Mouse (Mus musculus) heart, embryonic 15.5 days (tissue): ENCODE measurements around the gene Ndufaf3. TPM values are rescaled to one million over a fixed set of nuclear protein-coding genes. Genes with fewer than 3 reads are reported as not detected.

Source experiments
- ATAC-seq: fragments of 200-750 bp; cut with Nextera tagmentation; replicated peaks from 2 replicates; pipeline ENCODE4 v1.8.0; 2017; ENCODE audit warnings: low read depth, moderate TSS enrichment; ENCODE audit not compliant: insufficient number of reproducible peaks, insufficient read depth, low FRiP score
- H3K27ac ChIP-seq: fragments of 300-500 bp; sonication (generic); 2 replicates; pipeline ENCODE4 v1.5.1; 2015; ENCODE audit warnings: mild to moderate bottlenecking, inconsistent platforms
- H3K27me3 ChIP-seq: fragments of 300-500 bp; sonication (generic); 2 replicates; pipeline ENCODE4 v1.6.1; 2015; ENCODE audit warnings: inconsistent platforms
- H3K36me3 ChIP-seq: fragments of 300-500 bp; sonication (generic); 2 replicates; pipeline ENCODE4 v1.6.1; 2015; ENCODE audit warnings: mild to moderate bottlenecking, inconsistent platforms
- H3K4me1 ChIP-seq: fragments of 300-500 bp; sonication (generic); replicated peaks from 2 replicates; pipeline ENCODE4 v1.6.1; 2015; ENCODE audit warnings: inconsistent platforms
- H3K4me2 ChIP-seq: fragments of 300-500 bp; sonication (generic); 2 replicates; pipeline ENCODE4 v1.6.1; 2015; ENCODE audit warnings: inconsistent platforms, mild to moderate bottlenecking, moderate library complexity
- H3K4me3 ChIP-seq: fragments of 300-500 bp; sonication (generic); 2 replicates; pipeline ENCODE4 v1.5.1; 2015; ENCODE audit warnings: mild to moderate bottlenecking, inconsistent platforms
- H3K9ac ChIP-seq: fragments of 300-500 bp; sonication (generic); 2 replicates; pipeline ENCODE4 v1.6.1; 2015; ENCODE audit warnings: mild to moderate bottlenecking, inconsistent platforms
- H3K9me3 ChIP-seq: fragments of 300-500 bp; sonication (generic); replicated peaks from 2 replicates; pipeline ENCODE4 v1.6.1; 2016; ENCODE audit warnings: inconsistent platforms
- WGBS: fragments of 180-500 bp; shearing (Covaris S2); methylation state at CpG from one replicate; pipeline ENCODE4 v1.1.7; 2015; ENCODE audit warnings: mixed read lengths; 5-methylcytosine and 5-hydroxymethylcytosine counted together
- polyA plus RNA-seq: library from polyadenylated mRNA; unstranded; fragments of >200 nt; fragmentation: Nextera tagmentation; extraction: Ambion mirVana; gene quantifications from 2 replicates; pipeline ENCODE4 v1.2.1, GENCODE M21; 2015

The Ndufaf3 gene
- polyA plus RNA-seq, 1 experiment from 2014 or later = 55.4 TPM

DNA sequence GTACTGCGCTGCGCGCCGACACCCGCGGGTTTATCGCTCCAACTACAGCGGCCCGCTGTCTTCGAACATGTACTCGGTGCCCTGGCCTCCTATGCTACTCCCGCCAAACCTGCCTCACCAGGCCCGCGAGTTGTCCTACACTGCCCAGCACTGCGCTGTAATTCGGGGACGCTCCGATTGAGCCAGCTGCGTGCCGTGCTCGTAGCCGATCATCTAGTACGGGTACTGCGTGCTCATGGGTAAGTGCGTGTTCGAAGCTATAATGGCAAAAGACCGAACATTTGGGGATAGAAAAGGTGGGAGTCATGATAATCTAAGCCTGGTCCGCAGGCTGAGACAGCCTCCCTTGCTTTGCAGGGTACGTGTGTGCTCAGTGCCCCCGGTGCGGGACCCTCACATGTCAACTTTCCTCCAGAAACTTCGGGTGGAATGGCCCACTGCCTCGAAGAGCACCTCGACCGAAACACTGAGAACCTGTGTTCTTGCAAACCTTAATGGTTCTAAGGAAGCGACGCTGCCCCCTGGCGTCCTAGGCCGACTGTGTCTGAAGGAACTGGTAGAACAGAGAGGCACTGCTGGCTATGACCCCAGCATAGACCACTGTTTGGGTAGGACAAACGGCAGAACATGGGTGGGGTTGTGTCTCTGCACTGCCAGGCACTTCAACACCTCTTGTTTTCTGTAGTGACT is 3.1 kb upstream of the Ndufaf3 start:
- peaks cover 58% of the 10 kb centered on the region for H3K4me1 ChIP-seq
- 0 out of 2 replicates have a peak, but pooled peaks have one; percentile 1 for ATAC-seq
- peak overlapping the region; percentile 96 for H3K4me2 ChIP-seq
- peak overlapping the region; percentile 68 for H3K9ac ChIP-seq
- peaks cover 38% of the 10 kb centered on the region for H3K36me3 ChIP-seq
- no peaks in the 10 kb centered on the region for H3K9me3 ChIP-seq
- H3K4me3 ChIP-seq = peak overlapping the region; percentile 69
- no peaks in the 10 kb centered on the region for H3K27me3 ChIP-seq
- 1% methylated on average over 40 of the region's 40 CpGs for WGBS
- H3K27ac ChIP-seq = peak overlapping the region; percentile 67

DNA sequence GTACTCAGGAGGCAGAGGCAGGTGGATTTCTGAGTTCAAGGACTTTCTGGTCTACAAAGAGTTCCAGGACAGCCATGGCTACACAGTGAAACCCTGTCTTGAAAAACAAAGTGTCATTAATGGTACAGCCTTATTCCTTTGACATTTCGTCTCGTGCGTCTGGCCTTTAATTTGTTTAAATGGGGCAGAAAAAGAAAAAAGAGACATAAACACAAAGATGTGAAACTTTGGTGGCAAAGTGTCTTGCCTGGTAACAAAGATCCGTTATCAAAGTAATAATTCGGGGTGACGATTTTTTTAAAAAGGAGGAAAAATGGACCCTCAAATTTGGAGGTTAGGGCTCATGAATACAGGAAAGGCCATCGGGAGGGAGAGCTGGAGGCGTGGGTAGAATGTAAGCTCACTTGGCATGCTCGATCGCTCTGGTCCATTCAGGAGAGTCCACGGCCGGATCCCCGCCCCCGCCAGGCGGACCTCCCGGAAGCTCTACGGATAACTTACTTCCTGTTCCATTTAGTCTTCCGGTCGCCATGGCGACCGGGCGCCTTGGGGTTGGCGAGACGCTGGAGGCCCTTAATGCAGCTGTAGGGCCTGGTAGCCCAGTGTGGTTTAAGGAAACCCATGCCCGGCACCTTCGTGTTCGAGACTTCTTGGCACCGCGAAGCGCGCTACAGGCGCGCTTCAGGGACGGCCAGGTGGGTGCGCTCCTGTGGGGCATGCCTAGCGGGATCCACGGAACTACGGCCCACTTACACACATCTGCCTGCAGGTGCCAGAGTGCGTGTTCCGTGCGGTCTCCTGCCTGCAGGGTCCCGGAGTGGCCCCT is 2.4 kb upstream of the Ndufaf3 start, which contains the start of gene Dalrd3:
TSS of gene Dalrd3 (plus strand) at position 506 of the 826 bp plus-strand sequence.
- no peaks in the 10 kb centered on the region for H3K27me3 ChIP-seq
- H3K36me3 ChIP-seq = peaks cover 46% of the 10 kb centered on the region
- peak within 1 kb of the TSS; percentile 68 for H3K9ac ChIP-seq
- peaks cover 52% of the 10 kb centered on the region for H3K4me1 ChIP-seq
- H3K9me3 ChIP-seq = no peaks in the 10 kb centered on the region
- peak within 1 kb of the TSS; percentile 69 for H3K4me3 ChIP-seq
- H3K27ac ChIP-seq = peak within 1 kb of the TSS; percentile 67
- H3K4me2 ChIP-seq = peak within 1 kb of the TSS; percentile 96
- peak; percentile 45 for ATAC-seq
- 6% methylated on average over 42 of the region's 42 CpGs for WGBS

DNA sequence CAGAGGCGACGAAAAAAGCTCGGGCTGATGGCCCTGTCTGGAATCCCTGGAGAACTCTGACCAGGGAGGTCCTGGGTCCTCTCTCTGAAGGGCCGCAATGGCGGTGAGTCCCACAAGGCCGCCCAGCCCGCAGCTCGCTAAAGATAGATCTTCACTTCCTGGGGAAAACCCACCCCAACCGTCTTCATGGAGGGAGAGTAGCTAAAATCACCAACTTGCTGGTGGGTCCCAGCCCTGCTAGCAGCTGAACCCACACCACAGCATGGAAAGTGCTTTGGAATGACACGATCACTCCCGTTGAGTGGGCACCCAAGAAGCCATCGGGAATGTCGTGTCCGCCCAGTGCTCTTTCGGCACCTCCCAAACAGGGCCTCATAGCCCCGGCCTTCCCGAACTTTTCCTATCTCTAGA is 1.3 kb upstream of the Ndufaf3 start:
- H3K4me1 ChIP-seq = peaks cover 41% of the 10 kb centered on the region
- H3K27me3 ChIP-seq = no peaks in the 10 kb centered on the region
- H3K9ac ChIP-seq = peak overlapping the region; percentile 86; the same call in 1 of the 2 replicates
- H3K27ac ChIP-seq = peak overlapping the region; percentile 98
- peaks cover 52% of the 10 kb centered on the region for H3K36me3 ChIP-seq
- H3K4me2 ChIP-seq = peak overlapping the region; percentile 99
- peak overlapping the region; percentile 85 for H3K4me3 ChIP-seq
- no peaks in the 10 kb centered on the region for H3K9me3 ChIP-seq
- 66% methylated on average over 17 of the region's 17 CpGs for WGBS
- no peak for ATAC-seq

DNA sequence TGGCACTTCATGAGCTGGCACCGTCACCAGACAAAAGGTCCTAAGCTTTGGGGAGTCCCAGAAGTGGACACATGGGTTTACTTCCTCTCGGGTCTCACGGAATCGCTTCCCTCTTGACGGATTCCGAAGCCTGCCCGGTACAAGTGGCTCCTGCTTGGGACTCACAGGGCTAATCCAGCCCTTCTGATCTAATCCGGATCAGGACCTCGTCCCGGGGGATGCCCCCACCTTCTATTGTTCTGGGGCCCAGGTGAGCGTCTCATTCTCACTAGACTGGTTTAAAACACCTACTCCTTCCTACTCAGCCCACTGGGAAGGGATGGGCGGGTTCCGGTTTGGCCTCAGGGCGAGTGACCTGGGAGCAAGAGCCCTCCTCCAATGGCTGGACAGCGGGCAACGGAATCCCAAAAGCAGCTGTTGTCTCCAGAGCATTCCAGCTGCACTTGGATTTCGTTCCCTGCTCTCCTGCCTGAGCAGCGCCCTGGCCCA is 741 bp upstream of the Ndufaf3 start:
- peaks cover 50% of the 10 kb centered on the region for H3K36me3 ChIP-seq
- 11% methylated on average over 18 of the region's 18 CpGs for WGBS

DNA sequence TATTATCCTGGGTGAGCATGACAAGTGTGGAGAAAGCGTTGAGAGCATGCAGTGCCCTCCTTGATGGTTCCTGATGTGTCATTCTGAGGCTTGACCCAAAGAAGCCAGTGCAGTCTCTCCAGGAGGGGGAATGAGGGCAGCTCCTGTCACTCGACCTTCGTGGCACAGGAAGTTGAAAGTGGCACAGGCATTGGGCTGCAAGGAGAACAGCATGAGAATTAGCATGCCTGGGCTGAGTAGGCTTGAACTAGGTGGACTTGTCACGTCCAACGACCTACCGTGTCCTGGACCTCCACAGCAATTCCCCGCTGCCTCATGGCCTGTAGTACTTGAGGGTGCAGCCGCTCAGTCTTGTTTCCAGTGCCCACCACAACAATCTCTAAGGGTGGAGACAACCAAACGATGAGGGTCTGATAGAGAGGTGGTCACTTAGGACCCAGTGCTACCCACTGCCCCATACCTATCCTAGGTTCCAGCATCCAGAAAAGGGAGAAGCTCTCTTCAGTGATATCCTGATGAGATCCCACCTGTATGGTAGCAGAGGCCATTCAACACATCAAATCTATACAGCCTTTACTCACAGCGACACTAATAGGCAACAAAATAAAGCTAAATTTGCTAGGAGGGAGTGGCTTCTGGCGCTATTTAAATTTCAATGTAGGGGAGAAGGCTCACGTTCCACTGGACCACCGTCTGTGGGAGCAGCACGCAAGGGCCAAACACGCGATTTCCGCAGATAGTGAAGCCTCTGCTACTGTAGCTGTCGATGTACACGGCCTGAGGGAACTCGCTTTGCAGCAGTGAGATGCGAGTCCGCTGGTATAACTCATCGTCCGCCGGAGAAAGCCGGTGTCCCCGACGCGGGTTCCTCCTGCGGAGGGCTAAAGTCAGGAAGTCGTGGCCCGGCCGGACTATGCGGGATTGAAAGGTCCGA is 1.1 kb downstream of the Ndufaf3 start:
- Histone ChIP-seq H3K27me3 (no peaks in the 10 kb centered on the region), H3K4me3 (peak overlapping the region; percentile 85), H3K9me3 (no peaks in the 10 kb centered on the region), H3K27ac (peak overlapping the region; percentile 98), H3K36me3 (peaks cover 43% of the 10 kb centered on the region), H3K4me1 (peaks cover 47% of the 10 kb centered on the region), H3K4me2 (peak overlapping the region; percentile 99), H3K9ac (peak overlapping the region; percentile 86)
- WGBS = 11% methylated on average over 35 of the region's 35 CpGs
- no peak for ATAC-seq

More for the DNA sequence above, 741 bp upstream of the Ndufaf3 start:
- Histone ChIP-seq H3K9ac (peak overlapping the region; percentile 86), H3K27me3 (no peaks in the 10 kb centered on the region), H3K4me2 (peak overlapping the region; percentile 99), H3K9me3 (no peaks in the 10 kb centered on the region), H3K4me1 (peaks cover 39% of the 10 kb centered on the region), H3K27ac (peak overlapping the region; percentile 98), H3K4me3 (peak overlapping the region; percentile 85)
- no peak for ATAC-seq

DNA sequence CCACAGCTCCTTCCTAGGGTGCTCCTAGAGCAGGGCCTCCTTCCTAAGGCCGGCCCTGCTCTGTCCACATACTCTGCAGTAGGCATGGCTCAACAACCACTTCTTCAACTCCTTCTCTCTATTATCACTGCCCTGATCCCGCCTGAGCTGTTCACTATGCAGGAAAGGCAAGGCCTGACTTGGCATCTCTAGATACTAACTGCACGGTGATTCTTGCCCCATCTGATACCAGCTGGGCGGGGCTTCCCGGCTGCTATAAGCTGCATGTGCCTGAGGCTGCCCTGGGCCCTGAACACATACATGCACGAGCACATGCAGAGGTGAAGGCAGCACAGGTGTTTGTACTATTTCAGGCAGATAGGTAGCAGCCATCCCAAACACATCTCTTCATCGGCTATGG is 3.1 kb downstream of the Ndufaf3 start:
- peaks cover 40% of the 10 kb centered on the region for H3K4me1 ChIP-seq
- H3K4me3 ChIP-seq = no peak overlapping the region
- 75% methylated on average over 7 of the region's 7 CpGs for WGBS
- H3K9me3 ChIP-seq = no peaks in the 10 kb centered on the region
- no peak overlapping the region for H3K9ac ChIP-seq
- no peaks in the 10 kb centered on the region for H3K27me3 ChIP-seq
- no peak overlapping the region for H3K27ac ChIP-seq
- ATAC-seq = no peak
- peaks cover 44% of the 10 kb centered on the region for H3K36me3 ChIP-seq
- no peak overlapping the region for H3K4me2 ChIP-seq

DNA sequence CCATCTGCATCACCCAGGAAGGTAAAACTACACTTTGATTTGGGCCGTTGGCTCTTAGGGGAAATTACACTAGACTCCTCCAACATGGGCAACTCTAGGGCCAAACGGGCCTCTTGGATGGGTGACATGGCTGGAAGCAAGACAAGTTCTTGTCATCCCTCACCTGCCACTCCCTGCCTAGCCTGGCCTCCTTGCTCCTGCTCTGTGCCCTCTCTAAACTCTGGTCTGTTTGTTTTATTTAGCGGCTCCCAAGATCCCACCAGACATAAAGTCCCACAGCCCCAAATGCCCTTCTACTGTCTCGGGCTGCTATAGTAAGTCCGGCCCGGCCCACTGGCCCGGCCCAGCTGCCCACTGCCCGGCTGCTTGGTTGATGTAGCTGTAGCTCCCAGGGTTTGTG is 3.6 kb downstream of the Ndufaf3 start:
- Histone ChIP-seq H3K9me3 (no peaks in the 10 kb centered on the region), H3K4me1 (peaks cover 35% of the 10 kb centered on the region), H3K4me3 (no peak overlapping the region), H3K27ac (no peak overlapping the region), H3K27me3 (no peaks in the 10 kb centered on the region), H3K9ac (no peak overlapping the region), H3K4me2 (no peak overlapping the region), H3K36me3 (peaks cover 49% of the 10 kb centered on the region)
- ATAC-seq = no peak
- 87% methylated on average over 8 of the region's 8 CpGs for WGBS

DNA sequence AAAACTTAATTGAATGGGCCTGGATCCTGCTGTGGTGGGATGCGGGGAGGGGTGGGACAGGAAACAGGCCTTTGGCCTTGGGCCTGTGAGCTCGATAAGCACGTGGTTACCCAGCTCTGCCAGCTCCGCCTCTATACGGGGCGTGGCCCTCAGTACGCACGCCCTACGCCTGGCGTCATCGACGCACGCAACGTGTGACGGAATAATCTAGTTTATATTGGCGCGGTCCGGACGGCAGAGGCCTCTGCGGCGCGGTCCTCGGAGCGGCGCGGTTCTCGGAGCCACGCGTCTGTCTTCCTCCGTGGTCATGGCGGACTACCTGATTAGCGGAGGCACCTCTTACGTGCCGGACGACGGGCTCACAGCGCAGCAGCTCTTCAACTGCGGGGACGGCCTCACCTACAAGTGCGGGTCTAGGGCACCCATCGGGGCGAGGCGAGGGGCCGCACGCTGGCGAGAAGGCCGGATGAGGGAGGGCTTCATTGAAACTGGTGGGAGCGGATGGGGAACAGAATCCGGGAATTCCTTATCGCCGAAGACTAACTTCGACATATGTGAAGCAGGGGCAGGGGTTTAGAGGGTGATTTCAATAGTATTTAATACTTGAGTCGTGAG is 6.9 kb downstream of the Ndufaf3 start, which contains the start of gene Impdh2:
TSS of gene Impdh2 (plus strand) at position 60 of the 615 bp plus-strand sequence.
- peak within 1 kb of the TSS; percentile 63 for H3K4me3 ChIP-seq
- peaks cover 16% of the 10 kb centered on the region for H3K4me1 ChIP-seq
- H3K9me3 ChIP-seq = no peaks in the 10 kb centered on the region
- ATAC-seq = peak; percentile 98
- H3K36me3 ChIP-seq = peaks cover 72% of the 10 kb centered on the region
- no peaks in the 10 kb centered on the region for H3K27me3 ChIP-seq
- WGBS = under 1% methylated on average over 53 of the region's 53 CpGs
- H3K9ac ChIP-seq = peak within 1 kb of the TSS; percentile 77
- peak within 1 kb of the TSS; percentile 83 for H3K27ac ChIP-seq
- peak within 1 kb of the TSS; percentile 75 for H3K4me2 ChIP-seq

DNA sequence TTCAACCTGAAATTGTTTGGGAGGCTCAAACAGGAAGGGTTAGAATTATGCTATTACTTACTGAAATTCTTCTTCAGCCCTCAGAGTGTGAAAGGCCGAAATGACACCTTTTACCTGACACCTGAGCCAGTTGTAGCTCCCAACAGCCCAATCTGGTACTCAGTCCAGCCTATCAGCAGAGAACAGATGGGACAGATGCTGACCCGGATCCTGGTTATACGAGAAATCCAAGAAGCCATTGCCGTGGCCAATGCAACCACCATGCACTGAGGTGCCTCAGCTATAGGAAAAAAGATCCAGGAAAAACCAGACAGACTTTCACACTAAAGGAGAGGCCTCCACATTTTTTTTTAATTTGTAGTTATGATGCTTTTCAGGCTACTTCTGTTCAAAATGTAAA is 8.1 kb downstream of the Ndufaf3 start:
- Histone ChIP-seq H3K9ac (no peak overlapping the region), H3K4me3 (no peak overlapping the region), H3K9me3 (no peaks in the 10 kb centered on the region), H3K27ac (no peak overlapping the region), H3K27me3 (no peaks in the 10 kb centered on the region), H3K4me1 (peaks cover 16% of the 10 kb centered on the region), H3K36me3 (peaks cover 72% of the 10 kb centered on the region), H3K4me2 (no peak overlapping the region)
- WGBS = 86% methylated on average over 4 of the region's 4 CpGs
- no peak for ATAC-seq

DNA sequence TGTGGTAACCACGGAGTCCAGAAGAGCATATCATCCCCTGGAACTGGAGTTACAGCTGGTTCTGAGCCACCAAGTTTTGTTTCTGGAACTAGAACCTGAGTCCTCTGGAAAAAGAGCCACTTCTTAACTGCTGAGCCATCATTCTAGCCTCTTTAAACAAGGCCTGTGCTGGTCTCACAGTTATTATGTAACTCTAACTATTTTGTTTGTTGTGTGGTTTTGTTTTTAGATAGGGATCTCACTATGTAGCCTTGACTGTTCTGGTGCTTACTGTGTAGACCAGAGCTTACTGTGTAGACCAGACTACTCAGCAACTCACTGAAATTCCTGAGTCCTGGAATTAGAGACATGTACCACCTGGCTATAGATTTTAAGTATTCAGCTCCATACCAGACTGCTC is 20.4 kb downstream of the Ndufaf3 start:
- Histone ChIP-seq H3K4me1 (no peaks in the 10 kb centered on the region), H3K27ac (no peak overlapping the region), H3K9me3 (no peaks in the 10 kb centered on the region), H3K4me2 (no peak overlapping the region), H3K9ac (no peak overlapping the region), H3K36me3 (peaks cover 82% of the 10 kb centered on the region), H3K4me3 (no peak overlapping the region), H3K27me3 (no peaks in the 10 kb centered on the region)
- ATAC-seq = no peak
- 88% methylated on average over 1 of the region's 1 CpGs for WGBS
